Mouse (Mus musculus) frontal cortex, postnatal 36 days (tissue): ENCODE results near the gene Sf3b2.
"Not testable (repeated sequence)": the region's sequence is repeated elsewhere in the genome, so short reads cannot be mapped to it uniquely, and the experiment has no call there.

Experiments used
- DNase-seq, 2 experiments: peaks; one replicate each; pipeline ENCODE4 v3.0.0; 2022; ENCODE audit warnings: low spot score in 2 of 2

Gene Sf3b2

GRCm38 (mm10) chr19:5272801-5273733 lies 22.2 kb downstream of the Sf3b2 start, which contains the start of gene Pacs1:
TSS of gene Pacs1 (minus strand) at chr19:5273119.
- DNase-seq = peak; percentile 81 to 87

GRCm38 (mm10) chr19:5272326-5272795 lies 22.9 kb downstream of the Sf3b2 start:
- peak in 1 of 2 experiments; percentile 20 for DNase-seq

GRCm38 (mm10) chr19:5271430-5271829 lies 23.8 kb downstream of the Sf3b2 start:
- no peak for DNase-seq

GRCm38 (mm10) chr19:5269392-5269791 lies 25.9 kb downstream of the Sf3b2 start:
- DNase-seq = no peak

- no peak for DNase-seq
Observed at GRCm38 (mm10) chr19:5268875-5269274, 26.4 kb downstream of the Sf3b2 start.

GRCm38 (mm10) chr19:5268017-5268416 lies 27.2 kb downstream of the Sf3b2 start:
- DNase-seq = no peak

- DNase-seq = no peak
Observed at GRCm38 (mm10) chr19:5267015-5267414, 28.2 kb downstream of the Sf3b2 start.

GRCm38 (mm10) chr19:5257140-5257539 lies 38.1 kb downstream of the Sf3b2 start:
- DNase-seq = no peak

GRCm38 (mm10) chr19:5236981-5237380 lies 58.3 kb downstream of the Sf3b2 start:
- DNase-seq = not testable (repeated sequence)

- DNase-seq = no peak
Observed at GRCm38 (mm10) chr19:5232696-5233095, 62.6 kb downstream of the Sf3b2 start.

- DNase-seq = no peak
Observed at GRCm38 (mm10) chr19:5230110-5230509, 65.1 kb downstream of the Sf3b2 start.

GRCm38 (mm10) chr19:5224624-5225023 lies 70.6 kb downstream of the Sf3b2 start:
- DNase-seq = no peak

- DNase-seq = no peak
Observed at GRCm38 (mm10) chr19:5224077-5224476, 71.2 kb downstream of the Sf3b2 start.
